Mouse (Mus musculus): Measurements from ENCODE around the gene Sprr2a2.
"Not testable (repeated sequence)": the region's sequence is repeated elsewhere in the genome, so short reads cannot be mapped to it uniquely, and the experiment has no call there.

- not testable (repeated sequence) for TF ChIP-seq CTCF, EP300 (IDR thresholded peaks at IDR 0.05)
Observed at GRCm38 (mm10) chr3:92288489-92288888, 72.8 kb downstream of the Sprr2a2 start.
